Mouse (Mus musculus) adrenal gland, postnatal 36 days (tissue): Measurements from ENCODE around the gene Mcm3ap. TPM values are rescaled to one million over a fixed set of nuclear protein-coding genes. Genes with fewer than 3 reads are reported as not detected.
A peak's percentile ranks its signal among the peaks of the same experiment; 100 is the strongest.

Source experiments
- DNase-seq, 2 experiments: peaks; one replicate each; pipeline ENCODE4 v3.0.0; 2021; ENCODE audit warnings: mixed read lengths in 1 of 2
- long read RNA-seq, 2 experiments: library from polyadenylated mRNA; stranded (forward); transcript quantifications; one replicate each; pipeline ENCODE4 v2.0.0; 2021; ENCODE audit warnings: borderline sequencing depth in 2 of 2
- total RNA-seq, 2 experiments: library from RNA; stranded (reverse); gene quantifications; 2 replicates each; pipeline ENCODE4 v1.2.3; 2021

The Mcm3ap gene
- 10 to 100 TPM; 33.6 to 34.7 TPM for total RNA-seq
- long read RNA-seq, experiment 1, full-length matches to known transcripts: 2 of 5 reads
- long read RNA-seq, experiment 1, partial matches to known transcripts: 3 of 5 reads
- long read RNA-seq, experiment 1, other reads (novel, unspliced or antisense): 0 of 5 reads
- long read RNA-seq, experiment 2, full-length matches to known transcripts: 2 of 6 reads
- long read RNA-seq, experiment 2, partial matches to known transcripts: 4 of 6 reads
- long read RNA-seq, experiment 2, other reads (novel, unspliced or antisense): 0 of 6 reads

DNA sequence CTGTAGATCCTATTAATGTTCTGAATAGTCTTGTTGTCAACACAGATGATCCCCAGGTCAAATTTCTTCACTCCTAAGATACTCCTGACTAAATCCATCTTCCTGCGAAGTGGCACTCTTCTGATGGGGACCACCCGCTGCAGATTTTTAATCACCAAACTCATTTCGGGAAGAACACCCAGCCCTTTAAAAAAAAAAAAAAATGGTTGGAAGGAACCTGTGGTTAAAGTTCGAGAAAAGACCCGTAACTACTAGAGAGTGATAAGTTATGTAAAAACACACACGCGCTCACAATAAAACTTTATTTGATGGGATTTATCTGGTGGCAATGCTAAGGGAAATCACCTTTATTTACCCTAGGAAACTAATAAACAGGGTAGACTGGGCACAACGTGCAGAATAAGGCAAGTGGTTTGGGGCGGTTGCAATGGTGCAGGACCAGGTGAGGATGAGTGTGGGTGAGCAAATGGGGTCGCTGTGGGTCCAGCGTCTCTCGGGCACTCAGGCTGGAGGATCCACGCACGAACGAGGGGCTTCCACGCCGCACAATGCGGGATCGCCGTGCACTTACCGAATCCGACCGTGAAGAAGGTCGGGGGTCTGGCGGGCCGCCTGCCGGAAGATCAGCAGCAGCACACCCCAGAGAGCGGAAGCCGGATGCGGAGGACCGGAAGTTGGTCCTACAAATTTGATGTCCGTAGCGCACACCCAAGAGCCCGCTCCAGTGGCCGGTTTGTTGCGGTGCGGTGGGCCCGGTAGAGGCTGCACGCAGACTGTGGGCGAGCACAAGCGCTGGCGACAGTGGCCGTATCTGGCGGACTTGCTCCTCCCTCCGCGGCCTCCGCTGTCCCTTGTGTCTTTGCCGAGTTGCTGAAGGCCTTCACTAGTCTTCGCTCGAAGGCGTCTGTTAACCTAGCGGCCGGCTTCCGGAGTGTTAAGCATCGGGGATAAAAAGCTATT, at the start of gene Mcm3ap, which contains the start of gene Ybey:
TSS of gene Mcm3ap (plus strand) at position 725 of the 960 bp plus-strand sequence.
TSS of gene Ybey (minus strand) at position 912 of the 960 bp plus-strand sequence.
- peak; percentile 90 for DNase-seq

DNA sequence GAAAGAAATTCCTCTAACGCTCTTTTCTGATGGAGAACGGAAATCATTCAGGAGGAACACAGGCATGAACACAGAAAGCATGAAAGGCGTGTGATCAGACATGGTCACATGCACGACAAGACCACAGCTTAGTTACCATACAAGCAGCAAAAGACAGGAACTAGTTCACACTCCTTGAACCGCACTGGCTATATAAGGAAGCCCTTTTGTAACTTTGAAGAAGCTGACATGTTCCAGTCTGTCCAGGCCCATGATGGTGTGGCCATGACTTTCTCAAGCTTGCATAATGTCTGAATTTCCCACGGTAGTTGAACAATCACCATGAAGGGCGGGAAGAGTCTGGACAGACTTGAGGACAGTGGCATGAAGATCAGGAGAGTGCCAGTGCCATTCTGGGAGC, 43.1 kb upstream of the Mcm3ap start:
- DNase-seq: no peak

DNA sequence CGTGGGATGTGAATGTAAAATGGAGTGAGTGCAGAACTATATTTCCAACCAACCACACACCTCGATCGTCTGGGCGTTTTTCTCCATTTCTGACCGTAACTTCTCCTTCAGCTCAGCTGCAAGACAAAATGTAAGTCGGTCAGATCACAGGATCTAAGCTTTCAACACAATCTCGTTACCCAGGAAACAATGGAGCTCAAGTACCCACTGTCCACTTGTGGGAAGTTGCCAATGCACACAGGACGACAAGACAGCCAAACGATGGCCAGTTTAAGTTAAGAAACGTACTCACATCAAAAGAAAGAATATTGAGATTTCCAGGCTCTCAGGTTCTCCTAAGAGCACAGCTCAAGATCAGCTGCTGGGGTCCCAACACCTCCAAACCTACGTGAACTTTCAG, 34.8 kb upstream of the Mcm3ap start:
- DNase-seq: no peak

DNA sequence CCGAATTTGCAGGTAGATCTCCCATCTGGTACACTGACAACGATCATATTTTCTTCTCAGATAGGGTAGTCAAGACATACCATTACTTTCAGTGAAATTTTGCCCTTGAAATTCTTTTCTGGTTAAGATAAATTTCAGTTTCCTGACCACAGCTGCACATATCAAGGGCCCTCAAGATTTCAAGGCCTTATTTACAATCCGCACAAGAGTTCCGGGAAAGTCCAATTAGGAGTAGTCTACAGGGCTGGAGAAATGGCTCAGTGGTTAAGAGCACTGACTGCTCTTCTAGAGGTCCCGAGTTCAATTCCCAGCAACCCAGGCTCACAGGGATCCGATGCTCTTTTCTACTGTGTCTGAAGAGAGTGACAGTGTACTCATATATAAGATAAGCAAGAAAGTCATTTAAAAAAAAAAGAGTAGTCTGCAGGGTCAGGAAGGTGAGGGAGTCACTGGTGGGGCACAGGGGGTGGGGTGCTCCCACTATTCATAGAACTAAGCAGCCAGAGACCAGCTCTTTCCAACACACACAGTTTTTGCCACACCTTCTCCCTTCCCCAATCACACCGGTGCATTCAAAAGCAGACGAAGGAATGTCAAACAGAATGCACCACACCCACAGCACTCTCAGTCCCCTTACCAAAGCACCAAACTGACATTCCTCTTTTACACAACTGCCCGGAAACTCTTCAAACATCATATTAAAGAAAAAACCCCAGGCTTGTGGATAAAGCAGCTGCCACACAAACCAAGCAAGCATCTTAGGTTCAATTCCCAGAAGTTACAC, 29.4 kb upstream of the Mcm3ap start:
- no peak for DNase-seq

DNA sequence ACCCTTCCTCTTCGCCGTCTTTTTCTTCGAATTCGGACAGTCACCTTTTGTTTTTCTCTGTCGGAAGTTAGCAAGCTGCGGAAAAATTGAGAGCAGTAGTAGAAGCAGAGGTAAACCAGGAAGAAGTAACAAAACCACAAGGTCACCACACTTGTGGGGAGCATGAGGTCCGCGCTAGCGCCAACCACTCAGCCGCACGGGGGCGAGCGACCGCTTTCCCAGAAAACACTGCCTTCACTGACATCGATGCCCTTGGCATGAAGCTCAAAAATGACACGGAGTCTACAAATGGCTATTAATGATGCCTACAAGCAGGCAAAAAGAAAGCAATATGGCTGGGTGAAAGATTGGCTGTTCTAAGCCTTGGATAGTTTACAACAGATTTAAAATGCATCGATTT, 28.4 kb upstream of the Mcm3ap start, which contains the start of gene AC141477.1:
TSS of gene AC141477.1 (minus strand) at position 164 of the 400 bp plus-strand sequence.
- no peak for DNase-seq

DNA sequence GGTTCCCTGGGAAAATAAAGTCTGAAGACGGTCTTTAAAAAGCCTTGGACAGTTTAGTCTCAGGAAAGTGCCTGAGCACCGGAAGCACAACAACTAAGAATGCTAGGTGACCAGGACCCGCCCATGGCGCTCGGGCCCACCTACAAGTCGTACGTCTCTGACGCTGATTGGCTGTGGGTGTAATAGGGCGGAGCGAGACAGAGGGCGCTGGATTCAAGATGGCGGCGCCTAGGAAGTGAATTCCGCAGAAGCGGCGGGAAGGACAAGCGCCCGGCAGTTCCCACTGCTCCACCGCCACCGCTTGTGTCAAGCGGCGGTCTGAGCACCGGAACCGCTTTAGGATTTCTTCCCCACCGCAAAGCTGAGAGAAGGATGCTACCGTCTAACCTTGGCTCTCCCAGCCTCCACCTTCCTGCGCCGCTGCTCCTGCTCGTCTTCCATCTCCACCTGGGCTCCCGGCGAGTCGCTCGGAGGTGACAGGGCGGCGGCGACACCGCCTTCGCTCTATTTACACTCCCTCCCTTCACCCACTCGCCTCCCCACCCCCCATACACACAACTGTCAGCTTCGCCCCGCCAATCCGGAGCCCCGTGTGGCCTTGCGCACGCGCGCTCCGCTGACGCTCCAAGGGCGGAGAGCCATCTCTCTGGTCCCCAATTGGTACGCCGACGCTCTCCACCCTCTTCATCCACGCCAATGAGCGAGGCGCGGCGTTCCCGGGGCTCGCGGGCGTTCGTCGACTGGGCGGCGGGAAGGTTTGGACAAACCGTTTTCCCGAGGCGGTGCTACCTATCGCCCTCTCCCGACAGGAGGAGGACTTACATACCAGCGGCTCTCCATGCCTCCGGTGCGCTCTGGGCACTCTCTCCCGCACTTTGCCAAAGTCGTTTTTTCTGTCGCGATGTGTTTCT, 26.3 kb upstream of the Mcm3ap start, which contains the start of gene Pcnt:
TSS of gene Pcnt (minus strand) at position 609 of the 911 bp plus-strand sequence.
- peak; percentile 98 for DNase-seq

DNA sequence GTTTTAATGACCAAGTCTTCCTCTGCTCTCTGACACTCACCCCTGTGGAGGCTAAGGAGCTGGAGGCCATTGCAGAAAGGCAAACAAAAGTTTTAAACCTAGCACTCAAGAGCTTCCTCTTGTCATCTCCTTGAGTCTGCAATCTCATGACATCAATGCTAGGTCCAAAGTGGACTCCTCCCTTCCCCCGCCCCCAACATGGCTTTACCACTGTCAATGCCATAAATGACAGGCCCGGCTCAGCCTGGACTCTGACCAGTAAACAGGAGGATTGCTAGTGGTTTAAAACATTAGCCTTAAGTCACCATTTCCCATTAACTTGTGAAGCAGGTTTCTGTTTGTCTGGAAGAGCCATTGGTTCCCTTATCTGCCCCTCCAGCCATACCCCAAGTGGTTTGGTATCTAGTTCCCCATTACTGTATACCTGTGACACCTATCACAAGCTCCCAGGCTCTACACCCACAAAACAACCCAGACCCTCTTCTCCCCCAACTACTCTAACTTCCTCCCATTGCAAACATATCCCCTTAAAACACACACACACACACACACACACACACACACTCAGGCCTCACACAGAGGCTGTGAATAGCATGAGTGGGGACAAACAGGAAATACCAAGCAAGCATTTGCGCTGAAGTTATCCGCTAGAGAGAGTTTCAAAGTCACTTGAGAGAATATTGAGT, 22.6 kb upstream of the Mcm3ap start:
- DNase-seq: no peak

DNA sequence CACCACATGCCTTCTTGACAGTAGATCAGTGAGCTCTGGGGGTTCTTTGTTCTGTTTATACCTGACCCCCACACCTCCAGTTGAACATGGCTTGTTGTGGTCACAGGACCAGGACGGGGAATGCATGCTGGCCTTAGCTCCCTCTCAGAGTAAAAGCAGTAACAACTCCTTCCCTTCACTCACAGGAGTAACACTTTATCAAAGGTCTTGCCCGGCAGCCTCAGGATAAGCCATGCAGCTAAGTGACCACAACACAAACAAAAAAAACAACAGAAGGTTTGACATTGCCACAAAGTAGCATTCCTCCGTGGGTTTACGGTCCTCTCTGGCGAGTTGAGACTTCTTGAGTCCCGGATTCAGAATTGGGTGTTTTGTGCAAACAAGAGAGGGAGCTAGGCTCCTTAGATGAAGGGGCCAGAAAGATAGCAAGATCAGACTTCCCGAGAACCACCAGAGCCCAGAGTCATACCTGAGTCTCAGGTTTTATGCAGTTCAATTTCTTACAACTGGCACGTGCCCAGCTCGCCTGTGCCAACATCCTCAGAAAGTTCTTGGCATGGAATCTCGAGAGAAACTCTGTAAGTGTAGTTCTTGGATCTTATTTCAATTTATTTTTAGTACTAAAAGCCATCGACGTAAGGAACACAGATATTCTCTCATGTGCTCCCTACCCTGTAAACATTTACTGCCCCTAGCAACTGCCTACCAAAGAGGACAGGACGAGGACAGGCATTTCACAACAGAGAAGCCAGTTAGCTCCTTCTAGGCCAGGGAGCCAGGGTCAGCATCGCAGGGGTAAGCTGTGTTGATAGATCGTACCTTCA, 21.1 kb upstream of the Mcm3ap start:
- no peak for DNase-seq

DNA sequence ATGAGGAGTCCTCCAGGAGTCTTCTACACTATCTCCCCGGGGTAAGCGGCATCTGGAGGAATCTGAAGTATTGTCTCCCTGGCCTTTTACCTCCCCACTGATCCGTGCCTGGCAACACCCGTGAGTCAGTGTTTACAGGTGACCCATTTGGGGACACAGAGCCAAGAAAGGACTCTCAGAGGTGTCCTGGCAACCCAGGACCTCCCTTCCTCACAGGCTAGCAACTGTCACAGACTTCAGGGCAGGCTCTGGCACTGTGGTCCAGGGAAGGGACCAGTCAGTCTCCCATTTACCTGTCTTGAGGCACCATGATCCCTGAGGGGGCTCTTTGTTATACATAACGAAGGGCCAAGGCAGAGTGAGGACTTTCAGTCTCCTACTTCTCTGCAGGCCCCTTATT, 19.9 kb upstream of the Mcm3ap start, which contains the start of gene 2610028H24Rik:
TSS of gene 2610028H24Rik (plus strand) at position 231 of the 400 bp plus-strand sequence.
- no peak for DNase-seq

DNA sequence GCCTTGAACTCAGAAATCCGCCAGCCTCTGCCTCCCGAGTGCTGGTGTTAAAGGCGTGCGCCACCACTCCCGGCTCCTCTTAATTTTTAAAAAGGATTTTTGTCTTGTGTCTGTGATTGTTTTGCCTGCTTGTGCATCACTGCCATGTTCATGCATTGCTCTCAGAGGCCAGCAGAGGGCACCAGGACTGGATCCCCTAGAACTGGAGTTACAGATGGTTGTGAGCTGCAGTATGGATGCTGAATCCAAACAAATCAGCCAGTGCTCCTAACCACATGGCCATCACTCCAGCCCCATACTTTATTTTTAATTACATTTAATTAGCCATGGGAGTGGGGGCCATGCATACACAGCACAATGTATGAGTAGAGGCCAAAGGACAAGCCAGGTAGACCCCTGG, 13.4 kb upstream of the Mcm3ap start:
- DNase-seq: peak; percentile 43 to 68

DNA sequence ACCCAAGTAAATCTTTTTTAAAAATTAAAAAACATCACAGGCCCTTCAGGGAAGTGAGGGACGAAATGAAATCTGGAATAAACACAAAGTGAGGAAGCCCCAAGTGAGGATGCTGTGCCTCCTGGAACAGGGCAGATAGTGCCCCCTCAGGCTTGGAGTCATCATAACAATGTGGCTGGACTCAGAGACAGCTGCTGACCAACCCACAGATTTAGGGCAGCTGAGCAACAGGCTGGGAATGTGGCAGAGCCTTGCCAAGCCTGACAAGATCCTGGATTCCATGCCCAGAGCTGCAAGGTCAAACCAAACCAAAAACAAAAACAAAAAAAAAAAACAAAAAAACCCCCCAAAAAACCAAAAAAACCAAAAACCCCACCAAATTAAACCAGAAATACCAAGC, 7.5 kb upstream of the Mcm3ap start:
- peak; percentile 50 to 53 for DNase-seq

DNA sequence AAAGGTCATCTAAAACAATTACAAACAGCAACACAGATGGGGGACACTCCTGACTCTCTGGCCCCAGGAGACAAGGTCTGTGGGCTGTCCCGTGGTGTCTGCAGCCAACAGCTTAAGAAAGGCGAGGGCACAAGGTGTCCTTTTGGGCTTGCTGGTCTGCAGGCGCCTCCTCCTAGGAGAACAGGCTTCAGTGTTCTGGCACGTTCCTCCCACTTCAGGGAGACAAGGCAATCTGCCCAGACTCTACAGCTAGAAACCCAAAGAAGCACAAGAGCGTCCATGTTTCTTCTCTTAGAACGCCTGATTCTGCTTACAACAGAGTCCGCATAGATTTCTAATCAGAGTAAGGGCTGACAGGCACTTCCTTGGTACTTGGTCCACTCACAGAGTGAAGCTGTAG, 6.4 kb upstream of the Mcm3ap start:
- DNase-seq: no peak

DNA sequence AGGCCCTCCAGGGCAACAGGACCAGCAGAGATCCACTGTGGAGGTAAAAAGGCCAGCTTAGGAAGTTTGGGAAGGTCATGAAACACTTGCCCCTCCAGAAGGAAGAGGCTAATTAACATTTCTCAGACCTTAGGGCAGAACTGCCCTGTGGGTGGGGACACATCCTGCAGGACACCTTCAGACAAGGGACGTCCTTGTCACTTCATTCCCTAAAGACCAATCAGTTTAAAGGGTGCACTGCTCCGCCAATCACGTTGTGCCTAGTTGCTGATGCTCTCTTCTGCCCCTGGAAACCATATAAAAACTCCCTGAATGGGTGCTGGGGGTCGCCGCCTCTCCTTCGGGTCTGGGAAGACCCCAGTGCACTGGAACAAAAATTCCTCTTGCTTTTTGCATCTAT, 6.0 kb upstream of the Mcm3ap start:
- DNase-seq: no peak

DNA sequence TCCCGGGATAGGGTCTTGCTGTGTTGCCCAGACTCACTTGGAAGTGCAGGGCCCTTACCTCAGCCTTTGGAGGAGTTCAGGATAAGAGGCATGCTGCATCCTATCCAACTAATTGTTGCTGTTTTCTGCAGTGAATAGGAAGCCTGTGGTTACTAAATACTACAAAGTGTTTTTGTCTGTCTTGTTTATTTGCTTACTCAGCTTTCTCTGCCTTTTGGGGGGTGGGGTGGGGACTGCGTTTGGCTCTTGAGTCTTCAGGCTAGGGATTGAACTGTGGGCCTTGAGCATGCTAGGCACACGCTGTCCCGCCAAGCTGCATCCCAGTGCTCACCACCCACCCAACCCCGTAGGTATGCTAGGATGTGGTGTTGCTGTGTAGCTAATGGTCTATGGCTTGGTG, 5.0 kb downstream of the Mcm3ap start:
- no peak for DNase-seq

DNA sequence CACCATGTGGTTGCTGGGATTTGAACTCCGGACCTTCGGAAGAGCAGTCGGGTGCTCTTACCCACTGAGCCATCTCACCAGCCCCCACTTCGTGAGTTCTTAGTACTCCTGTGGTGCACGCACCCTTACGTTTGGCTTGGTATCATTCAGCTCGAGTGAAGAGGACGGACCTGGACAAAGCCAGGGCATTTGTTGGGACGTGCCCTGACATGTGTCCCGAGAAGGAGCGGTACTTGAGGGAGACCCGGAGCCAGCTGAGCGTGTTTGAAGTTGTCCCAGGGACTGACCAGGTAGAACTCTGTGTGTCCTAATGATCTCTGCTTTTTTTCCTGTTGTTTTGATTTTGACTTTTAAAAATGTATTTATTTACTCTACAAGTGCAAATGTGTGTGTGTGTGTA, 12.1 kb downstream of the Mcm3ap start:
- DNase-seq: no peak

DNA sequence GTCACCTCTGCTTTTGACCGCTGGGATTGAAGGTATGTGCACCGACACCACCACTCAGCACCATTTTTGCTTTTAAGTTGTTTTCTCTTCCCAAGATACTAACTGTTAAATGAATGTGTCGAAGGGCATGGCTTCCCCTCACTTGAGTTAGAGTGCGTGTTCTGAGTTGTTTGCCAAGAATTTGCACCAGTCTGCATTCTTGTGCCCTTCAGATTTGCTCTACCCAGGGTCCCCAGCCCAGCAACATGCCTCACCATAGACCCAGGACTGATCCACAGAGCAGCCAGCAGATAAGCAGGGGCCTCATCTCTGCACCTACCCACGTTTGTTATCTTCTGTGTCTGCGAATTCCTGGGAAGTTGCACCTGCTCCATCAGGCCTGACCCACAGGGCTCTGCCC, 12.8 kb downstream of the Mcm3ap start:
- DNase-seq: no peak

DNA sequence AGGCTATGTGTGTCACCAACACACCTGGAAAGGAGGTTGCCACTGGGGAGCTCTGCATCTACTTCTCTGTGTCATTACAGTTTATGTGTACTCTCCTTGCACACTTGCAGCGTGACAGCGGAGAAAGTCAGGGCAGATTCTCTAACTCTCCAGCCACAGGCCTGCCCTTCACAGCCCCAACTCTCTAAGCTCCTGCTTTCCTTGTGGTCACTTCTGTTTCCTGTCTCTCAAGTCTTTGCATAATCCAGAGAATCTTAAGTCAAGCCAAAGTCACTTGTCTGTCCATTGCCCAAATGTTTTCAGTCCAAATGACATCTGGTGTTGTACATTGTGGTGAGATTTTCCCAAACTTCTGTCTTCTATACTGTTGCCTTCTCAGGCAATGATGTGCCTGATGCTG, 17.6 kb downstream of the Mcm3ap start:
- no peak for DNase-seq

DNA sequence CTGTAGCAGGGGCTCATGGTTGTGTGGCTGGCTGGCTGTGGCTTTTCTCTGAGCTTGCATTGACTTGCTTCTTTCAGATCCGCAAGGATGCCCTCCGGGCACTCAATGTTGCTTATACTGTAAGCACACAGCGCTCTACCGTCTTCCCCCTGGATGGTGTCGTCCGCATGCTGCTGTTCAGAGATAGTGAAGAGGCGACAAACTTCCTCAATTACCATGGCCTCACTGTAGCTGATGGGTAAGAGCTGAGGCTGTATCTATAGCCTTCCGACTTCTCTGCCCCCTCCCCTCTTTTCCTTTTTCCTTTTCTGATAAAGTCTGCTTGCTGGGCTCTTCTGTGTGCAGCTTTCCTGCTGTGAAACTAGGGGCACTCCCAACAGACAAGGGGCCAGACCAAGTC, 19.5 kb downstream of the Mcm3ap start:
- DNase-seq: no peak

DNA sequence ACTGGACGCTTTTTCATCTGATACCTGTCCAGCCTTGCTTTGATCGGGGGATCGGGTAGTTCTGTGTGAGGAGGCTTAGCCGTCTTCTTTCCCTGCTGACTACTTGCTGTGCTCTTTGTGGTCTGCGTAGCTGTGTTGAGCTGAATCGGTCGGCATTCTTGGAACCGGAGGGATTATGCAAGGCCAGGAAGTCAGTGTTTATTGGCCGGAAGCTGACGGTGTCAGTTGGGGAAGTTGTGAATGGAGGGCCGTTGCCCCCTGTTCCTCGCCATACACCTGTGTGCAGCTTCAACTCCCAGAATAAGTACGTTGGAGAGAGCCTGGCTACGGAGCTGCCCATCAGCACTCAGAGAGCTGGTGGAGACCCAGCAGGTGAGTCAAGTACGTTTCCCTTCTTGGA, 20.5 kb downstream of the Mcm3ap start:
- DNase-seq: no peak

DNA sequence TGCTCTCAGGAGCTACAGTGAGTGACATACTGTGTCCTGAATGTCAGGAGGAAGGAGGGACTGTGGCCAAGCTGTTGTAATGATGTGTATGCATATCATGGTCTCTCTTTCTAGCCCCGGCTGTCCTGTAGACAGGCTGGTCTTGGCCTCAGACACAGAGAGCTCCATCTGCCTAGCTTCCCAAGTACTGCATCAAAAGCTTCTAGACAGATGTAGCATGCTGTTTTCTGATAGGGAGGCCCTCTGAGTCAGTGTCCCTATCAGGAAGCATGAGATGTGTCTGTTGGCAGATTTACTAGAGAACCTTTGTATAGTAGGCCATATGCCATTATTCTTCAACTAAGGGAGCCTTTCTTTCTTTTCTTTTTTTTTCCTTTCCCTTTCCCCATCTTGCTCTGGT, 24.8 kb downstream of the Mcm3ap start:
- DNase-seq: no peak
